Mouse (Mus musculus) forelimb bud, embryonic 11.5 days (tissue): ENCODE measurements at regions not wholly inside any gene's neighbourhood (a gene's known extent, or its start where the extent isn't known, plus 50 kb on each side); places are given as distances from the start of the nearest gene placed in this dataset.

ENCODE experiments used
- DNase-seq: peaks from one replicate; pipeline ENCODE4 v3.0.0-alpha.2; 2012; ENCODE audit warnings: low read depth, low spot score

GRCm38 (mm10) chr6:94772868-94773603 lies 73.1 kb upstream of the Lrig1 start:
- no peak for DNase-seq

- no peak for DNase-seq
These were observed 72.4 kb upstream of the Lrig1 start for GRCm38 (mm10) chr6:94772391-94772790.

- no peak for DNase-seq
These were observed 68.3 kb upstream of the Lrig1 start for GRCm38 (mm10) chr6:94768230-94768629.

- DNase-seq: no peak
These were observed 65.8 kb upstream of the Lrig1 start for GRCm38 (mm10) chr6:94765724-94766123.

- DNase-seq: peak; percentile 62
These were observed 61.4 kb upstream of the Lrig1 start for GRCm38 (mm10) chr6:94761341-94761740.

GRCm38 (mm10) chr6:94760629-94761111 lies 60.7 kb upstream of the Lrig1 start:
- no peak for DNase-seq

- no peak for DNase-seq
These were observed 59.7 kb upstream of the Lrig1 start for GRCm38 (mm10) chr6:94759649-94760048.

- DNase-seq: no peak
These were observed 56.0 kb upstream of the Lrig1 start for GRCm38 (mm10) chr6:94756006-94756405.

- DNase-seq: no peak
These were observed 55.4 kb upstream of the Lrig1 start for GRCm38 (mm10) chr6:94755297-94755831.

GRCm38 (mm10) chr6:94754522-94754921 lies 54.6 kb upstream of the Lrig1 start:
- DNase-seq: no peak

- no peak for DNase-seq
These were observed 51.1 kb upstream of the Lrig1 start for GRCm38 (mm10) chr6:94751101-94751440.

- no peak for DNase-seq
These were observed 50.5 kb upstream of the Lrig1 start for GRCm38 (mm10) chr6:94750228-94751100.
